Mouse (Mus musculus) erythroblast, embryonic 14.5 days (primary cell): Measurements from ENCODE around the gene Myo5c.

Experiments
- GATA1 ChIP-seq: IDR thresholded peaks from 2 replicates; pipeline ENCODE4 v1.6.1; 2012; ENCODE audit warnings: low read length, inconsistent platforms, mixed read lengths
- TAL1 ChIP-seq: IDR thresholded peaks from 3 replicates; pipeline ENCODE4 v1.6.1; 2012; ENCODE audit warnings: low read length, inconsistent platforms, mixed read lengths

GRCm38 (mm10) chr9:75282830-75283229 is 51.0 kb downstream of the Myo5c start:
- TF ChIP-seq GATA1 (no peak), TAL1 (no peak)
